Mouse (Mus musculus): ENCODE results near the gene Etv6. TPM values are rescaled to one million over a fixed set of nuclear protein-coding genes. Genes with fewer than 3 reads are reported as not detected.

Gene Etv6
- polyA plus RNA-seq, 1 experiment from 2014 or later = 6.8 TPM

- no peak for ATAC-seq (replicated peaks)
- H3K4me2 ChIP-seq (replicated peaks) = no peak overlapping the region
- H3K9ac ChIP-seq (replicated peaks) = no peak overlapping the region
- H3K9me3 ChIP-seq = no peaks in the 10 kb centered on the region
- no peak overlapping the region for H3K27ac ChIP-seq (replicated peaks)
- H3K4me3 ChIP-seq = no peak overlapping the region
- H3K27me3 ChIP-seq = no peaks in the 10 kb centered on the region
- H3K36me3 ChIP-seq = no peaks in the 10 kb centered on the region
- 90% methylated on average over 1 of the region's 1 CpGs for WGBS
- peaks cover 12% of the 10 kb centered on the region for H3K4me1 ChIP-seq
Measured at GRCm38 (mm10) chr6:134102396-134102795, 66.9 kb downstream of the Etv6 start.

DNA sequence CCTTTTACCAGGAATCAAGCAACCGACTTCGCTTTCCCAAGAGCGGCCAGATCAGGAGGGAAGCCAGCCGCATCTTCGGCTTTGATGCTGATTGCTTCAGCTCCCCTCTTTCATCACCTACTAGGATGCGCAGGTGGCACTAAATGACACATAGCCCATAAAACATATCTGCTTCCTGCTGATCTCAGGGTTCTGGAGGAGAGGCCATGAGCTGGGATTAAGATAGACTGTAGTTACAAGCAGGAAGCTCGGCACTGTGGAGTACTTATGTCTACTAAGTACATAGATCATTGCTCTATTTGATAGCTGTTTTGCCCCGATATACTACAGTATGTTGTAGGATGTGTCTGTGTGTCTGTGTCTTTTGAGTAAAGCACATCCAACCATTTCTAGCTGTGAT lies 68.0 kb downstream of the Etv6 start:
- ATAC-seq (replicated peaks) = no peak
- 94% methylated on average over 8 of the region's 8 CpGs for WGBS
- Histone ChIP-seq H3K36me3 (no peaks in the 10 kb centered on the region), H3K4me1 (peaks cover 12% of the 10 kb centered on the region), H3K4me3 (no peak overlapping the region), H3K27ac (replicated peaks) (no peak overlapping the region), H3K27me3 (no peaks in the 10 kb centered on the region), H3K9me3 (no peaks in the 10 kb centered on the region), H3K9ac (replicated peaks) (no peak overlapping the region), H3K4me2 (replicated peaks) (no peak overlapping the region)

DNA sequence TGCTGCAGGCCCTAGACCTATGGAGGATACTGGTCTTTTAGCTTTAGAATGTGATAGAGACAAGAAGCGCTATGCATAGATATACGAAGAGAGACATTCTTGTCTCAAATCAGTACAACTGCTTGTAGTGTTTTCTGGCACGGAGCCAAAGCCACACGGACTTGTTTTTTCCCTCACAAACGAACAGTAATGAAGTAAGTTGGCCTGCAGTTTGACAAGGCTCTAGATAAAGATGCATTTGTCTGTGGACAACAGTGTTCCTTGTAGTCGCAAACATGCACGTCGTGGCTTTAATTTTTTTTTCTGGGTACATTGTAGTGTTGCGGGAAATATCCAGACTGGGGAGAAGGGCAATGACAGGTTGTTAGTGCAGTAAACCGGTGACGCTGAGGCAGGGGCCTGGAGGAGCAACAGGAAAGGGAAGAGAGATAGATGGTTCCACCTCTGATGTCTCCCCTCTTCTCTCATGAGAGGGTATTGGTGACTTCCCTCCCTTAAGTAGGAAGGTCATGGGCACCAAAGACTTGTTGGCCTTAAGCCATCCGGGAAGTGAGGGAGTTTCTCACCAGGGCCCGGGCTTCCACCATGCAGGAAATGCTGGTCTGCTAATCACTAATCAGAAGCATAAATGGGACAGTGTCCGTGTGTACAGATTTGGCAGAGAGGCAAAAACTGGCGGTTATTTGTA lies 70.2 kb downstream of the Etv6 start:
- no peak overlapping the region for H3K4me3 ChIP-seq
- no peak overlapping the region for H3K9ac ChIP-seq (replicated peaks)
- WGBS = 42% methylated on average over 15 of the region's 15 CpGs
- peaks cover 12% of the 10 kb centered on the region for H3K4me1 ChIP-seq
- ATAC-seq (replicated peaks) = no peak
- H3K9me3 ChIP-seq = no peaks in the 10 kb centered on the region
- no peaks in the 10 kb centered on the region for H3K27me3 ChIP-seq
- H3K27ac ChIP-seq (replicated peaks) = no peak overlapping the region
- no peaks in the 10 kb centered on the region for H3K36me3 ChIP-seq
- no peak overlapping the region for H3K4me2 ChIP-seq (replicated peaks)

GRCm38 (mm10) chr6:134107696-134108095 lies 72.2 kb downstream of the Etv6 start:
- Histone ChIP-seq H3K4me2 (replicated peaks) (no peak overlapping the region), H3K27ac (replicated peaks) (no peak overlapping the region), H3K36me3 (no peaks in the 10 kb centered on the region), H3K9ac (replicated peaks) (no peak overlapping the region), H3K9me3 (no peaks in the 10 kb centered on the region), H3K27me3 (no peaks in the 10 kb centered on the region), H3K4me3 (no peak overlapping the region), H3K4me1 (peaks cover 12% of the 10 kb centered on the region)
- 72% methylated on average over 7 of the region's 7 CpGs for WGBS
- ATAC-seq (replicated peaks) = no peak

- H3K9ac ChIP-seq (replicated peaks) = no peak overlapping the region
- H3K4me1 ChIP-seq = peaks cover 12% of the 10 kb centered on the region
- no peaks in the 10 kb centered on the region for H3K9me3 ChIP-seq
- H3K4me3 ChIP-seq = no peak overlapping the region
- WGBS = 90% methylated on average over 1 of the region's 1 CpGs
- no peak for ATAC-seq (replicated peaks)
- H3K27me3 ChIP-seq = no peaks in the 10 kb centered on the region
- no peak overlapping the region for H3K27ac ChIP-seq (replicated peaks)
- no peak overlapping the region for H3K4me2 ChIP-seq (replicated peaks)
- H3K36me3 ChIP-seq = no peaks in the 10 kb centered on the region
Measured at GRCm38 (mm10) chr6:134109675-134110074, 74.2 kb downstream of the Etv6 start.

DNA sequence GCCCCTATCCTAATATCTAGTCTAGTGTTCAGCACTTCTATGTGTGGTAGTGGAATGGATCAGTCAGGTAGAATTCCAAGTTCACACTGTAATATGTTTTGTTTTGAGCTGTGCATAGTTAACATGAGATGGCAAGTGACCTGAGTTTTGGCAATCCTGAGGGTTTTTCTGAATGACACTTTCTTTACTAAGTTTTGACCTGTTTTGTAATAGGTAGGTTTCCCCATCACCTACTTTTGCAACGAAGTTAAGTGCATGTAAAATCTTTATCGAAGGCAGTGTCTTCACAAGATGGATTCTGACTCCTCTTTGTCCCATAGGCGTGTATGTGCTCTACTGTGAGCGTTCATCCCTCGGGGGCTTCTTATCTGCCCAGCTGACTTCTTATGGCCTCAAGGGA lies 74.7 kb downstream of the Etv6 start:
- H3K4me2 ChIP-seq (replicated peaks) = no peak overlapping the region
- no peak for ATAC-seq (replicated peaks)
- H3K9me3 ChIP-seq = no peaks in the 10 kb centered on the region
- H3K27ac ChIP-seq (replicated peaks) = no peak overlapping the region
- peaks cover 9% of the 10 kb centered on the region for H3K4me1 ChIP-seq
- no peak overlapping the region for H3K9ac ChIP-seq (replicated peaks)
- H3K4me3 ChIP-seq = no peak overlapping the region
- H3K36me3 ChIP-seq = no peaks in the 10 kb centered on the region
- no peaks in the 10 kb centered on the region for H3K27me3 ChIP-seq
- 97% methylated on average over 5 of the region's 5 CpGs for WGBS

DNA sequence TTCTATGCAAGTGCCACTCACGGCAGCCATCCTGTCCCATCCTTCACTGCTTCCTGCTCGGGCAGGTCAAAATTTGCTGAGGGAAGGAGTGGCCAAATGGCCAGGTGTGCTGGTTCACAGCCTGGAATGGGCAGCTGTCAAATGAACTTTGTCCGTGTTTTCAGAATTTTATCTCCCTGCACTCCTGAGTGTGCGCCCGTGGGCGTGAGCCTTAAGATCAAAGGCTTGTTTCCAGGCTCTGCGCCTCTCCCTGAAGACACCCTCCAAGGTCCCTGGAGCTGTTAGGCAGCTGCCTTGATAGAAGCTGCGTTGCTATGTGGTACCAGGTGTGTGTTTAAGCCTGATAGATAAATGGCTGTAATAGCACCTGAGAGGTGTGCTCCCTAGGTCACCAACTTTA lies 76.1 kb downstream of the Etv6 start:
- no peak for ATAC-seq (replicated peaks)
- Histone ChIP-seq H3K27me3 (no peaks in the 10 kb centered on the region), H3K27ac (replicated peaks) (no peak overlapping the region), H3K4me2 (replicated peaks) (no peak overlapping the region), H3K9ac (replicated peaks) (no peak overlapping the region), H3K36me3 (no peaks in the 10 kb centered on the region), H3K4me3 (no peak overlapping the region), H3K9me3 (no peaks in the 10 kb centered on the region), H3K4me1 (no peaks in the 10 kb centered on the region)
- 94% methylated on average over 8 of the region's 8 CpGs for WGBS

DNA sequence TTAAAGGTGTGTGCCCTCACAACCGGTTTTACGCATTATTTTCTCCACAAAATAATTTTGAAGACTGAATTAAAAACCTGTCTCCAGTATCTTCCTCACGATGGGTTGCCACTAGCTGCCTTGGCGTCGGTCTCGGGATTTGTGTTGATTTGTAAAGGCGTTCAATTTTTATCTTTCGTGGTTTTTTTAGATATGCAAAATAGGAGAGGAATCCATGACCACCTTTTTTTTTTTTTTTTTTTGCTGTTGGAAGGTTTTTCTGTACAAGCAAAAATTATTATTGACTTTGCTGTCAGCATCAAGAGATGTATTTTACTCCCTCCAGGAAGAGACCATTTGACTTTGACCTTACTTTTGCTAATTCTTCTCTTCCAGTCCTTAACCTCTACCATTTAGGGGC lies 77.3 kb downstream of the Etv6 start:
- Histone ChIP-seq H3K4me2 (replicated peaks) (no peak overlapping the region), H3K36me3 (no peaks in the 10 kb centered on the region), H3K27me3 (no peaks in the 10 kb centered on the region), H3K9ac (replicated peaks) (no peak overlapping the region), H3K4me3 (no peak overlapping the region), H3K4me1 (no peaks in the 10 kb centered on the region), H3K27ac (replicated peaks) (no peak overlapping the region), H3K9me3 (no peaks in the 10 kb centered on the region)
- ATAC-seq (replicated peaks) = no peak
- 93% methylated on average over 8 of the region's 8 CpGs for WGBS

DNA sequence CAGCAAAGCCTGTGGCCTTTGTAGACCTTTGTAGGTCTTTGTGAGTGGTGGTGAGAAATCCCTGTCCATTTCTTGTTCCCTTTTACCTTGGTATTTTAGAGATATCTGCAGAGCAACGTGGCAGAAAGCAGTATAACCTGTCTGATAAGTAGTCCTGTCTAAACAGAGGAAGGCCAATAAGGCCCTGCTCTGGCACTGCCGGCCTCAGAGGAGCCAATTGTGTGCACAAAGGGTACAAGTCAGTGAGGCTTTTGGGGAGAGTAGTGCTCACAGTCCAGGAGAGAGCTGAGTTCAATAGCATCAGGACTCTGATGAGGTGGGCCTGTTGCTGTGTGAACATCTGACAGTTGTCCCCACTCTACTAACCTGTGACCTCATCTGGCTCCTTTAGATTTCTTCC lies 77.7 kb downstream of the Etv6 start:
- ATAC-seq (replicated peaks) = no peak
- Histone ChIP-seq H3K27ac (replicated peaks) (no peak overlapping the region), H3K9me3 (no peaks in the 10 kb centered on the region), H3K27me3 (no peaks in the 10 kb centered on the region), H3K9ac (replicated peaks) (no peak overlapping the region), H3K4me2 (replicated peaks) (no peak overlapping the region), H3K36me3 (no peaks in the 10 kb centered on the region), H3K4me3 (no peak overlapping the region), H3K4me1 (no peaks in the 10 kb centered on the region)
- WGBS = 82% methylated on average over 2 of the region's 2 CpGs

- H3K9me3 ChIP-seq = no peaks in the 10 kb centered on the region
- no peak for ATAC-seq (replicated peaks)
- no peak overlapping the region for H3K4me3 ChIP-seq
- 91% methylated on average over 14 of the region's 14 CpGs for WGBS
- no peak overlapping the region for H3K4me2 ChIP-seq (replicated peaks)
- no peaks in the 10 kb centered on the region for H3K27me3 ChIP-seq
- H3K9ac ChIP-seq (replicated peaks) = no peak overlapping the region
- no peak overlapping the region for H3K27ac ChIP-seq (replicated peaks)
- H3K4me1 ChIP-seq = peaks cover 3% of the 10 kb centered on the region; the same call in 1 of the 2 replicates
- H3K36me3 ChIP-seq = no peaks in the 10 kb centered on the region
Measured at GRCm38 (mm10) chr6:134115219-134115968, 79.9 kb downstream of the Etv6 start.

- 93% methylated on average over 13 of the region's 13 CpGs for WGBS
- no peak overlapping the region for H3K27ac ChIP-seq (replicated peaks)
- no peak for ATAC-seq (replicated peaks)
- H3K9me3 ChIP-seq = no peaks in the 10 kb centered on the region
- H3K36me3 ChIP-seq = no peaks in the 10 kb centered on the region
- no peak overlapping the region for H3K4me2 ChIP-seq (replicated peaks)
- H3K9ac ChIP-seq (replicated peaks) = no peak overlapping the region
- no peaks in the 10 kb centered on the region for H3K27me3 ChIP-seq
- H3K4me1 ChIP-seq = peaks cover 3% of the 10 kb centered on the region; the same call in 1 of the 2 replicates
- H3K4me3 ChIP-seq = no peak overlapping the region
Measured at GRCm38 (mm10) chr6:134117380-134117938, 82.0 kb downstream of the Etv6 start.

DNA sequence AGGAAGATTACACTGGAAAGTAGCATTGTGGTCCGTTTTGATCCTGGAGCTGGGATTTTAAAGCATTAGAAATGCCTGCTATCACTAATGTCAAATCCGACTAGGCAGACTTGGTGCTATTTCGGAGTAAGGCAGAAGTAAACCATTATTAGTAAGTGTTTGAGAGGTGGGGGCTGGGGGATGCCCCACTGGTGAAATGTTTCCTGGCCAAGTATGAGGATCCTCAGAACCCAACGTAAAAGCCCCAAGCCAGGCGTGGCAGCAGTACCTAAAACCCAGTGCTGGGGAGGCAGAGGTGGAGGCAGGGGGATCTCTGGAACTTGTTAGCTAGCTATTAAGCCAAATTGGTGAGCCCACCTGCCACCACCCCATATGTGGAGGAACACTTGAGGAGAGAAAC lies 83.0 kb downstream of the Etv6 start:
- Histone ChIP-seq H3K4me1 (peaks cover 5% of the 10 kb centered on the region; the same call in 1 of the 2 replicates), H3K4me2 (replicated peaks) (no peak overlapping the region), H3K4me3 (no peak overlapping the region), H3K9me3 (no peaks in the 10 kb centered on the region), H3K36me3 (no peaks in the 10 kb centered on the region), H3K27ac (replicated peaks) (no peak overlapping the region), H3K27me3 (no peaks in the 10 kb centered on the region), H3K9ac (replicated peaks) (no peak overlapping the region)
- WGBS = 77% methylated on average over 5 of the region's 5 CpGs
- ATAC-seq (replicated peaks) = no peak

All from forebrain, embryonic 15.5 days (tissue).